Mouse (Mus musculus): ENCODE data around the gene Hist1h2bl.
A peak's percentile ranks its signal among the peaks of the same experiment; 100 is the strongest.

Gene Hist1h2bl

GRCm38 (mm10) chr13:21715864-21716539 lies at the start of gene Hist1h2bl, which contains the start of gene Hist1h2ai:
Gene Hist1h2bl (minus strand): TSS chr13:21716143.
Gene Hist1h2ai (plus strand): TSS chr13:21716422.
- DNase-seq = peak; percentile 98

GRCm38 (mm10) chr13:21755707-21756106 lies 39.8 kb upstream of the Hist1h2bl start:
- DNase-seq = no peak

GRCm38 (mm10) chr13:21754294-21755001 lies 38.5 kb upstream of the Hist1h2bl start:
- DNase-seq = peak; percentile 79

- DNase-seq = peak; percentile 98
These were observed 37.8 kb upstream of the Hist1h2bl start, which contains the start of the genes Hist1h2ak and Hist1h2bn for GRCm38 (mm10) chr13:21753524-21754285. Gene Hist1h2ak (minus strand): TSS chr13:21753827. Gene Hist1h2bn (plus strand): TSS chr13:21754123.

- no peak for DNase-seq
These were observed 37.1 kb upstream of the Hist1h2bl start for GRCm38 (mm10) chr13:21753051-21753523.

- DNase-seq = no peak
These were observed 36.4 kb upstream of the Hist1h2bl start for GRCm38 (mm10) chr13:21752356-21752755.

GRCm38 (mm10) chr13:21751827-21752226 lies 35.9 kb upstream of the Hist1h2bl start:
- no peak for DNase-seq

GRCm38 (mm10) chr13:21751417-21751816 lies 35.5 kb upstream of the Hist1h2bl start:
- DNase-seq = no peak

GRCm38 (mm10) chr13:21750159-21751017 lies 34.4 kb upstream of the Hist1h2bl start, which contains the start of gene Hist1h4k:
Gene Hist1h4k (minus strand): TSS chr13:21750505.
- DNase-seq = peak; percentile 95

- DNase-seq = peak; percentile 63
These were observed 33.6 kb upstream of the Hist1h2bl start for GRCm38 (mm10) chr13:21749387-21750158.

- DNase-seq = no peak
These were observed 29.1 kb upstream of the Hist1h2bl start for GRCm38 (mm10) chr13:21745006-21745405.

GRCm38 (mm10) chr13:21734906-21735767 lies 19.2 kb upstream of the Hist1h2bl start, which contains the start of gene Hist1h4j:
Gene Hist1h4j (plus strand): TSS chr13:21735064.
- DNase-seq = peak; percentile 95

- peak; percentile 96 for DNase-seq
These were observed 18.3 kb upstream of the Hist1h2bl start for GRCm38 (mm10) chr13:21734010-21734905.

- DNase-seq = peak; percentile 38
These were observed 17.5 kb upstream of the Hist1h2bl start for GRCm38 (mm10) chr13:21733466-21733865.

- no peak for DNase-seq
These were observed 13.6 kb upstream of the Hist1h2bl start for GRCm38 (mm10) chr13:21729544-21729943.

- no peak for DNase-seq
These were observed 12.1 kb upstream of the Hist1h2bl start for GRCm38 (mm10) chr13:21727948-21728572.

GRCm38 (mm10) chr13:21722993-21723836 lies 7.3 kb upstream of the Hist1h2bl start:
- no peak for DNase-seq

Measured in retina, postnatal 1 day (tissue).